Mouse (Mus musculus) adrenal gland (tissue): ENCODE data around the gene Ctu2.

Experiments used
- intact Hi-C: fragments of 180-260 bp; cut with DNase I; formaldehyde crosslinking; loops from one replicate; pipeline ENCODE4 v1.15.1; 2025
- microRNA-seq, 2 experiments: library from miRNA; unstranded; fragments of <30 nt; microRNA quantifications; one replicate each; pipeline ENCODE4; 2019

Gene Ctu2

GRCm38 (mm10) chr8:122527937-122528336, 52.0 kb downstream of the Ctu2 start:
- intact Hi-C loops: no loop called here

- intact Hi-C loops: no loop called here
Measured at GRCm38 (mm10) chr8:122529159-122529558, 53.2 kb downstream of the Ctu2 start.

DNA sequence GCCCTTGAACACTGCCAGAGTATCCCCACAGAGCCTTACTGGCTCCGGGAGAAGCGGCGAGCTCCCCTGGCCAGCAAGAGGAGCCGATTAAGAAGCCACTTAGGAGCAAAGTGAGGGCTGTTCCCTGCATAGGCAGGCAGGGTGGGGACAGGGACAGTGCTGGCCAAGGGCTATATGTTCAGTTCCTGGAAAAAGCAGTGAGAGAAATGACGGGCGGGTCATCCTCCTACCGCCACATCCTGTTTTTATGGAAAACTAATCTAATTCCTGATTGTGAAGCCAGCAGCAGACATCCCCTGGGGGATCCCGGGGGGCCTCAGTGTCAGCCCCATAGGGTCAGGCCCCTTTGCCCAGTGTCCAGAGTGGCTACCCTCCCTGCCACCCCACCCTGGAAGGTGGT, 55.4 kb downstream of the Ctu2 start:
- intact Hi-C loops: no loop called here

Small RNA genes lying within 50 kb of the gene (microRNA-seq; reads per million reads assigned to microRNA genes)
- 0 reads per million in 2 experiments for gene Gm24366
